Mouse (Mus musculus): Measurements from ENCODE around the gene Nuak1. TPM values are rescaled to one million over a fixed set of nuclear protein-coding genes. Genes with fewer than 3 reads are reported as not detected.

Gene Nuak1
- polyA plus RNA-seq, 1 experiment from 2014 or later = 12.6 TPM

- no peaks in the 10 kb centered on the region for H3K27me3 ChIP-seq (replicated peaks; ENCODE audit: control insufficient read depth, insufficient read depth, low read length)
- H3K36me3 ChIP-seq (ENCODE audit: control insufficient read depth, insufficient read depth, low read length) = no peaks in the 10 kb centered on the region
- no peaks in the 10 kb centered on the region for H3K4me1 ChIP-seq (ENCODE audit: control insufficient read depth, insufficient read depth, low read length)
- no peak overlapping the region for H3K4me3 ChIP-seq (ENCODE audit: low read depth, low read length)
- H3K9ac ChIP-seq (ENCODE audit: low read length) = no peak overlapping the region
- ATAC-seq (no peak), DNase-seq (ENCODE audit: low spot score) (no peak)
- 90% methylated on average over 3 of the region's 3 CpGs for WGBS
- no peaks in the 10 kb centered on the region for H3K9me3 ChIP-seq (replicated peaks; ENCODE audit: control insufficient read depth, low read length)
- no peak overlapping the region for H3K27ac ChIP-seq (ENCODE audit: low read depth, low read length)
- no peak overlapping the region for H3K4me2 ChIP-seq (ENCODE audit: low read length)
Measured at GRCm38 (mm10) chr10:84338752-84339151, 101.6 kb downstream of the Nuak1 start.

DNA sequence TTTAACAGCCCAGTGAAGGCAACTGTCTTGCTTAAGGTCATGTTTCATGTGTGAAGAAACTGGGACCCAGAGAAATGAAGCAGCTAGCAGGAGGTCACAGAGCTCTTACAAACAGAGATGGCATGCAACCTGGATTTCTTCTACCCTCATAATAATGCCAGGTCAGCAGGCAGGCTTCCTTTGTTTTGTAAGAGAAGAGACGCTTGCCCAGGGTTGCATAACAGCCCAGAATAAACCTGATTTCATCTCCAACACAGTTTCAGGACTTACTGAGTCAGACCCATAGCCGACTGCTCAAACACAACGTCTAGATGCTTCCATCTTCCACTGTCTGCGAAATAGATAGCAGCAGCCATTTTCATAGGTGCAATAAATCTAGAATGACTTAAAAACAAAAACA lies 105.0 kb downstream of the Nuak1 start:
- Histone ChIP-seq H3K9me3 (replicated peaks; ENCODE audit: control insufficient read depth, low read length) (no peaks in the 10 kb centered on the region), H3K27me3 (replicated peaks; ENCODE audit: control insufficient read depth, insufficient read depth, low read length) (no peaks in the 10 kb centered on the region), H3K36me3 (ENCODE audit: control insufficient read depth, insufficient read depth, low read length) (no peaks in the 10 kb centered on the region), H3K4me1 (ENCODE audit: control insufficient read depth, insufficient read depth, low read length) (no peaks in the 10 kb centered on the region), H3K4me2 (ENCODE audit: low read length) (no peak overlapping the region), H3K27ac (ENCODE audit: low read depth, low read length) (no peak overlapping the region), H3K4me3 (ENCODE audit: low read depth, low read length) (no peak overlapping the region), H3K9ac (ENCODE audit: low read length) (no peak overlapping the region)
- DNase-seq (ENCODE audit: low spot score) = no peak
- 87% methylated on average over 4 of the region's 4 CpGs for WGBS
- no peak for ATAC-seq

- Histone ChIP-seq H3K4me3 (ENCODE audit: low read depth, low read length) (no peak overlapping the region), H3K9me3 (replicated peaks; ENCODE audit: control insufficient read depth, low read length) (no peaks in the 10 kb centered on the region), H3K4me1 (ENCODE audit: control insufficient read depth, insufficient read depth, low read length) (no peaks in the 10 kb centered on the region), H3K4me2 (ENCODE audit: low read length) (no peak overlapping the region), H3K9ac (ENCODE audit: low read length) (no peak overlapping the region), H3K36me3 (ENCODE audit: control insufficient read depth, insufficient read depth, low read length) (no peaks in the 10 kb centered on the region), H3K27ac (ENCODE audit: low read depth, low read length) (no peak overlapping the region), H3K27me3 (replicated peaks; ENCODE audit: control insufficient read depth, insufficient read depth, low read length) (no peaks in the 10 kb centered on the region)
- no peak for DNase-seq (ENCODE audit: low spot score)
- WGBS = 90% methylated on average over 7 of the region's 7 CpGs
- ATAC-seq = no peak
Measured at GRCm38 (mm10) chr10:84329822-84330221, 110.6 kb downstream of the Nuak1 start.

DNA sequence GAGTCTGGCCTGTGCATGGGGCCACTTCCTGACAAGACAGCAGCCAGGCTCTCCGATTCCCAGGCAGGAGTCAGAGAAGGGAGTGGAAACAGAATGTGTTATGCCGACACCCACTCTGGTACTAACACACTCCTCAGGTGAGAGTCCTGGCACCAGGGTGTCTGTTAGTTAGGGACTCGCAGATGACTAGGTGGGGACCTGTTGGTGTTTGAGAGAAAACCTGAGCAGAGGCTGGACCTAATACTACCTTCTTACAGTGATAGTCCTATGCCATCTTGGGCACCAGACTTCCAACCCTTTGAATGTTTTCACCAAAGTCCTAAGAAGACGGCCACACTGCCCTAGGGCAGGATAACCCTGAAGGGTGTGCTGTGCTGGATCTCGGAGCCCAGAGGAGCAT lies 111.1 kb downstream of the Nuak1 start:
- no peak for ATAC-seq
- H3K27ac ChIP-seq (ENCODE audit: low read depth, low read length) = no peak overlapping the region
- no peak overlapping the region for H3K4me2 ChIP-seq (ENCODE audit: low read length)
- no peak overlapping the region for H3K9ac ChIP-seq (ENCODE audit: low read length)
- 90% methylated on average over 5 of the region's 5 CpGs for WGBS
- H3K36me3 ChIP-seq (ENCODE audit: control insufficient read depth, insufficient read depth, low read length) = no peaks in the 10 kb centered on the region
- DNase-seq (ENCODE audit: low spot score) = no peak
- H3K4me1 ChIP-seq (ENCODE audit: control insufficient read depth, insufficient read depth, low read length) = no peaks in the 10 kb centered on the region
- H3K27me3 ChIP-seq (replicated peaks; ENCODE audit: control insufficient read depth, insufficient read depth, low read length) = no peaks in the 10 kb centered on the region
- no peak overlapping the region for H3K4me3 ChIP-seq (ENCODE audit: low read depth, low read length)
- no peaks in the 10 kb centered on the region for H3K9me3 ChIP-seq (replicated peaks; ENCODE audit: control insufficient read depth, low read length)

- DNase-seq (ENCODE audit: low spot score) (no peak), ATAC-seq (no peak)
- no peak overlapping the region for H3K4me2 ChIP-seq (ENCODE audit: low read length)
- WGBS = 60% methylated on average over 6 of the region's 6 CpGs
- H3K27ac ChIP-seq (ENCODE audit: low read depth, low read length) = no peak overlapping the region
- H3K4me3 ChIP-seq (ENCODE audit: low read depth, low read length) = no peak overlapping the region
- H3K27me3 ChIP-seq (replicated peaks; ENCODE audit: control insufficient read depth, insufficient read depth, low read length) = no peaks in the 10 kb centered on the region
- no peaks in the 10 kb centered on the region for H3K9me3 ChIP-seq (replicated peaks; ENCODE audit: control insufficient read depth, low read length)
- no peaks in the 10 kb centered on the region for H3K36me3 ChIP-seq (ENCODE audit: control insufficient read depth, insufficient read depth, low read length)
- H3K9ac ChIP-seq (ENCODE audit: low read length) = no peak overlapping the region
- H3K4me1 ChIP-seq (ENCODE audit: control insufficient read depth, insufficient read depth, low read length) = no peaks in the 10 kb centered on the region
Measured at GRCm38 (mm10) chr10:84324018-84324417, 116.4 kb downstream of the Nuak1 start.

Other genes with a start within 250 kb of the Nuak1 start
- gene Ckap4, start 93.5 kb upstream of the Nuak1 start, polyA plus RNA-seq (2014; fragmentation: Nextera tagmentation; extraction: Ambion mirVana) = 40.1 TPM in 2 replicates
- gene Tcp11l2, start 136.0 kb upstream of the Nuak1 start, polyA plus RNA-seq (2014; fragmentation: Nextera tagmentation; extraction: Ambion mirVana) = 25.1 and 33.3 TPM in 2 replicates
- gene Polr3b, start 181.7 kb upstream of the Nuak1 start, polyA plus RNA-seq (2014; fragmentation: Nextera tagmentation; extraction: Ambion mirVana) = 12.6 and 14.7 TPM in 2 replicates

Data from forebrain, embryonic 14.5 days (tissue).